Mouse (Mus musculus) limb, embryonic 12.5 days (tissue): ENCODE data around the gene Paqr6. TPM values are rescaled to one million over a fixed set of nuclear protein-coding genes. Genes with fewer than 3 reads are reported as not detected.
"Not testable (repeated sequence)": the region's sequence is repeated elsewhere in the genome, so short reads cannot be mapped to it uniquely, and the experiment has no call there.

Experiments used
- ATAC-seq: fragments of 200-750 bp; cut with Nextera tagmentation; 2 replicates; pipeline ENCODE4 v1.8.0; 2017; ENCODE audit warnings: low read depth, moderate TSS enrichment; ENCODE audit not compliant: insufficient number of reproducible peaks, insufficient read depth, low FRiP score, low TSS enrichment
- H3K27ac ChIP-seq: fragments of 300-500 bp; sonication (generic); 2 replicates; pipeline ENCODE4 v1.5.1; 2016; ENCODE audit warnings: mild to moderate bottlenecking, moderate library complexity
- H3K27me3 ChIP-seq: fragments of 300-500 bp; sonication (generic); 2 replicates; pipeline ENCODE4 v1.6.1; 2016; ENCODE audit warnings: mild to moderate bottlenecking, moderate library complexity
- H3K36me3 ChIP-seq: fragments of 300-500 bp; sonication (generic); 2 replicates; pipeline ENCODE4 v1.6.1; 2016; ENCODE audit warnings: mild to moderate bottlenecking, moderate library complexity
- H3K4me1 ChIP-seq: fragments of 300-500 bp; sonication (generic); replicated peaks from 2 replicates; pipeline ENCODE4 v1.6.1; 2016
- H3K4me2 ChIP-seq: fragments of 300-500 bp; sonication (generic); 2 replicates; pipeline ENCODE4 v1.6.1; 2016; ENCODE audit warnings: mild to moderate bottlenecking, moderate library complexity
- H3K4me3 ChIP-seq: fragments of 300-500 bp; sonication (generic); replicated peaks from 2 replicates; pipeline ENCODE4 v1.5.1; 2016; ENCODE audit warnings: mild to moderate bottlenecking
- H3K9ac ChIP-seq: fragments of 300-500 bp; sonication (generic); replicated peaks from 2 replicates; pipeline ENCODE4 v1.6.1; 2016; ENCODE audit warnings: mild to moderate bottlenecking, moderate library complexity
- H3K9me3 ChIP-seq: fragments of 300-500 bp; sonication (generic); 2 replicates; pipeline ENCODE4 v1.6.1; 2016; ENCODE audit warnings: mild to moderate bottlenecking, moderate library complexity
- WGBS: fragments of 180-500 bp; shearing (Covaris S2); methylation state at CpG from one replicate; pipeline ENCODE4 v1.1.7; 2016; 5-methylcytosine and 5-hydroxymethylcytosine counted together
- polyA plus RNA-seq: library from polyadenylated mRNA; unstranded; fragments of >200 nt; fragmentation: Nextera tagmentation; extraction: Ambion mirVana; gene quantifications from 2 replicates; pipeline ENCODE4 v1.2.1, GENCODE M21; 2016

Paqr6 gene
- polyA plus RNA-seq, 1 experiment from 2014 or later, result 2.8 TPM

DNA sequence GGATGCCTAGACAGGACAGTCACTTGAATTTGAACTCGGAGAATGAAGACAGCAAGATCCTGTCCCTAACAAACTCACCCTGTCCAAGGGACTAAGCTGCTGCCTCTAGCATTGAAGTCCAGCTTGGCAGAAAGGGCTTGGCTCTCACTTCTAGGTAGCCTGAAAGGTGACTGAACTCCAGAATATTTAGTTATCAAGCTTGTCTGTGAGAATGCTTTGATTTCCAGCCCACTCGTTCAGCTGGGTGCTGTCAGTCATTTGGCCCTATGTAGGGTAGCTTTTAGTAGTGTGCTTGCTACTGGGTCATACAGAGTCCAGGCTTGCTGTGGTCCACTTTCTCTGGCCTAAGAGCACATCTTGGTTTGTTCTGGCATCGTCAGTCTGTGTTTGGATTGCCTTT is 25.4 kb upstream of the Paqr6 start:
- peaks cover 28% of the 10 kb centered on the region for H3K36me3 ChIP-seq
- no peak overlapping the region for H3K27ac ChIP-seq
- no peaks in the 10 kb centered on the region for H3K9me3 ChIP-seq
- H3K4me1 ChIP-seq, result peaks cover 18% of the 10 kb centered on the region
- ATAC-seq, result no peak
- no peak overlapping the region for H3K4me3 ChIP-seq
- no peak overlapping the region for H3K9ac ChIP-seq
- 87% methylated on average over 3 of the region's 3 CpGs for WGBS
- no peak overlapping the region for H3K4me2 ChIP-seq
- H3K27me3 ChIP-seq, result no peaks in the 10 kb centered on the region

- H3K4me1 ChIP-seq, result no peaks in the 10 kb centered on the region
- H3K4me2 ChIP-seq, result no peak overlapping the region
- no peaks in the 10 kb centered on the region for H3K27me3 ChIP-seq
- no peak overlapping the region for H3K9ac ChIP-seq
- no peak overlapping the region for H3K4me3 ChIP-seq
- H3K36me3 ChIP-seq, result peaks cover 100% of the 10 kb centered on the region
- no peak overlapping the region for H3K27ac ChIP-seq
- 89% methylated on average over 13 of the region's 13 CpGs for WGBS
- no peaks in the 10 kb centered on the region for H3K9me3 ChIP-seq
- no peak for ATAC-seq
Measured at GRCm38 (mm10) chr3:88350732-88351131, 13.7 kb upstream of the Paqr6 start.

GRCm38 (mm10) chr3:88352907-88353306 is 11.5 kb upstream of the Paqr6 start:
- WGBS, result 95% methylated on average over 9 of the region's 9 CpGs
- H3K9ac ChIP-seq, result no peak overlapping the region
- no peaks in the 10 kb centered on the region for H3K27me3 ChIP-seq
- no peak overlapping the region for H3K27ac ChIP-seq
- no peaks in the 10 kb centered on the region for H3K4me1 ChIP-seq
- H3K4me2 ChIP-seq, result no peak overlapping the region
- no peak for ATAC-seq
- H3K9me3 ChIP-seq, result no peaks in the 10 kb centered on the region
- no peak overlapping the region for H3K4me3 ChIP-seq
- H3K36me3 ChIP-seq, result peaks cover 100% of the 10 kb centered on the region

DNA sequence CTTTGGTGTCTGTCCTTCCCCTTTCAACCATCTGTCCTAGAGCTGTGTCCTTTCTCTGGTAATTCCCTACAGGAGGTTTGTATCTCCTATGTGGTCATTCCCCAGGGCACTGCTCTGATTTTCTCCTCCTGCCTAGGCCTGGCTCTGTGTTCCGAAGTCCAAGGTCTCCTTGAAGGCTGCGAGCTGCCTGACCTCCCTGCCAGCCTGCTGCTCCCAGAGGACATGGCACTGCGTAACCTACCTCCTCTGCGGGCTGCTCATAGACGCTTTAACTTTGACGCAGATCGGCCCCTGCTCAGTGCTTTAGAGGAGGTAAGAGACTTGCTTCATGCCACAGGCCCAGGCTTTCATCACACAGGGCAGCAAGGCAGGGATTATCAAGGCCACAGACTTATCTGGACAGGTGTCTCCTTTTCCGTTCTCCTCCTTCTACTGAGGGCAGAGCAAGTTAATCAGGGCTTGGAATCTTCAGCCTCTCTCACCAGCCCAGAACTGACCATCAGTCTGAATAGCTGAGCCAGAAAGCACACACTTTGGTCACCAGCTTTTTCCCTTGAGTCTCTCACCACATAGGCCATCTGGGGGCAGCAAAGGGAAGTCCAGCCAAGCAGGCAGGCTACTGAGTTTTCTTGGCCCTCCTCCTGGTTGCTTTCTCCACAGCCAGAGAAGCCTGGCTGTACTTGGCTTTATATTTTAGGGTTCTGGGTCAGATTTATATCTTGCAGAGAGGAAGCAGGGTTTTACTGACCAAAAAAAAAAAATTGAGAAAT is 9.8 kb upstream of the Paqr6 start:
- no peak for ATAC-seq
- H3K4me1 ChIP-seq, result no peaks in the 10 kb centered on the region
- peaks cover 100% of the 10 kb centered on the region for H3K36me3 ChIP-seq
- no peaks in the 10 kb centered on the region for H3K27me3 ChIP-seq
- no peak overlapping the region for H3K9ac ChIP-seq
- 96% methylated on average over 8 of the region's 8 CpGs for WGBS
- H3K4me3 ChIP-seq, result no peak overlapping the region
- no peak overlapping the region for H3K4me2 ChIP-seq
- H3K27ac ChIP-seq, result no peak overlapping the region
- no peaks in the 10 kb centered on the region for H3K9me3 ChIP-seq

DNA sequence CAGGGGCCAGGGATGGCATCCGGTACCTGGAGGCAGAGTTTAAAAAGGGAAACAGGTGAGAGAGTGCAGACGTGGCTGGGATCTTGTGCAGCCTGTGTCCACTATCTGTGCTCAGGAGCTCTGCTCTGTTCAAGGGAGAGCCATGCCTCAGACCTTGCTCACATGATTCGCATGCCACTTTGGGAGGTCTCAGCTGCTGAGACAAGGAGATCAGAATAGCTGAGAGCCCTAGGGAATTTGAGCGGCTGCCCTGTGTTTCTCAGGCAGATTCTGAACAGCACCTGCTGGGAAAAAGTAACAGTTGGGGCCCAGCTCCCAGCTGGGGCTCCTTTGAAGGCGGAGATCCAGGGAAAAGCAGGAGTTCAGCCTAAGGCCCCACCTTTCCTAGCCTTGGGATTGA is 4.8 kb upstream of the Paqr6 start:
- ATAC-seq, result no peak

DNA sequence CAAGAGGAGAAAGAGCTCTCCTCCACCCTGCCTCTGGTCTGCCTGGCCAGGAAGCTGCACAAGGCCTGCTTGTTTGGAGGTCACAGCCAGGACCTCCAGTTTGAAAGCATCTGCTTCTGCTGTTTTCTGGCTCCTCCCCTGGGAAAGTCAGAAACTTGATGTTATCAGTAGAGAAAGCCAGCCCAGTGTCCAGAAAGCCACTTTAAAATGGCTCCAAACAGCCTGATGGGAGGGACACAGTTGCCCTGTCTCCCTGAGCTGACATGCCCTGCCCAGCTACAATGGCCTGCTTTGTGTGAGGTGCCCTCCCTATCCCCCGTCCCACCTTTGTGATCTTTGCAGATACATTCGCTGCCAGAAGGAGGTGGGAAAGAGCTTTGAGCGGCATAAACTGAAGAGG is 4.4 kb upstream of the Paqr6 start:
- no peak overlapping the region for H3K9ac ChIP-seq
- no peak overlapping the region for H3K4me2 ChIP-seq
- H3K36me3 ChIP-seq, result peaks cover 78% of the 10 kb centered on the region
- no peak overlapping the region for H3K4me3 ChIP-seq
- whole genome bisulfite sequencing, result 88% methylated on average over 3 of the region's 3 CpGs
- no peak overlapping the region for H3K27ac ChIP-seq
- peaks cover 14% of the 10 kb centered on the region for H3K27me3 ChIP-seq
- no peak for ATAC-seq
- no peaks in the 10 kb centered on the region for H3K9me3 ChIP-seq
- peaks cover 5% of the 10 kb centered on the region; the same call in 1 of the 2 replicates for H3K4me1 ChIP-seq

More for the DNA sequence above, 4.8 kb upstream of the Paqr6 start:
- WGBS, result 78% methylated on average over 5 of the region's 5 CpGs
- no peak overlapping the region for H3K4me3 ChIP-seq
- peaks cover 82% of the 10 kb centered on the region for H3K36me3 ChIP-seq
- no peak overlapping the region for H3K4me2 ChIP-seq
- no peaks in the 10 kb centered on the region for H3K9me3 ChIP-seq
- H3K27me3 ChIP-seq, result peaks cover 10% of the 10 kb centered on the region
- no peak overlapping the region for H3K9ac ChIP-seq
- H3K4me1 ChIP-seq, result peaks cover 3% of the 10 kb centered on the region; the same call in 1 of the 2 replicates
- H3K27ac ChIP-seq, result no peak overlapping the region

GRCm38 (mm10) chr3:88361096-88361495 is 3.3 kb upstream of the Paqr6 start:
- Histone ChIP-seq H3K36me3 (peaks cover 67% of the 10 kb centered on the region), H3K27me3 (peaks cover 25% of the 10 kb centered on the region), H3K4me2 (no peak overlapping the region), H3K9me3 (no peaks in the 10 kb centered on the region), H3K27ac (no peak overlapping the region), H3K9ac (no peak overlapping the region), H3K4me1 (peaks cover 8% of the 10 kb centered on the region; the same call in 1 of the 2 replicates), H3K4me3 (no peak overlapping the region)
- ATAC-seq, result no peak
- WGBS, result 74% methylated on average over 6 of the region's 6 CpGs

DNA sequence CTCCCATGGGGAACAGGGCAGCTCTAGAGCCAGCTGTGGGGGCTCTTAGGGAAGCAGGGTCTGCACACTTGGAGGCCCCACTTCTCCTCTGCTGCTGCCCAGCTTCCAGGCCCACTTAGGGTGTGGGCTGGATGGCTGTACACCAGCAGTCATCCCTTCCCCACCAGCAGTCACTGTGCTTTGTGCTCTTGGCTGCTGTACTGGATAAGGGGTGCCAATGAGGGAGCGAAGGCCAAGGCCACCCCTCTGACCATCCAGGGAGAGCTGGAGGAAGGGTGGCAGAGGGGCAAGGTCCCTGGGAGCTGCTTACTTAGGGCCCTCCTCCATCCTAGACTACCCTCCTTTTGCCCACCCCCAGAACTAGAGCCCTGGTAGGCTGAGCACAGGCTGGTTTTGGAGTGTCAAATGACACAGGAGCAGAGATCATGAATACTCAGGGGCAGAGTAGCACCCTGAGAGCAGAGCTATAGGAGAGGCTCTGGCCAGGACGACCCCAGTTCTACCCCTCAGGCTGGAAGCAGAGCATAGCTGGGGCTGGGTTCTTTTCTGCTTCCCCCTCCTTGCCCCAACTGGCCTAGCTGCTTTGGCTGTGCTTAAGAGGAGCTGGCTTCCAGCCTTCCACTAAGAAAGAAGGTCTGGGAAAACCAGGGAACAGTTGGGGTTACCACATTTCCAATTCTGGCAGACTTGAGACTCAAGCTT is 2.6 kb upstream of the Paqr6 start:
- WGBS, result 83% methylated on average over 2 of the region's 2 CpGs
- no peak overlapping the region for H3K4me2 ChIP-seq
- H3K9me3 ChIP-seq, result no peaks in the 10 kb centered on the region
- no peak overlapping the region for H3K4me3 ChIP-seq
- peaks cover 30% of the 10 kb centered on the region for H3K27me3 ChIP-seq
- peaks cover 8% of the 10 kb centered on the region; the same call in 1 of the 2 replicates for H3K4me1 ChIP-seq
- H3K27ac ChIP-seq, result no peak overlapping the region
- H3K36me3 ChIP-seq, result peaks cover 60% of the 10 kb centered on the region
- H3K9ac ChIP-seq, result no peak overlapping the region
- no peak for ATAC-seq

DNA sequence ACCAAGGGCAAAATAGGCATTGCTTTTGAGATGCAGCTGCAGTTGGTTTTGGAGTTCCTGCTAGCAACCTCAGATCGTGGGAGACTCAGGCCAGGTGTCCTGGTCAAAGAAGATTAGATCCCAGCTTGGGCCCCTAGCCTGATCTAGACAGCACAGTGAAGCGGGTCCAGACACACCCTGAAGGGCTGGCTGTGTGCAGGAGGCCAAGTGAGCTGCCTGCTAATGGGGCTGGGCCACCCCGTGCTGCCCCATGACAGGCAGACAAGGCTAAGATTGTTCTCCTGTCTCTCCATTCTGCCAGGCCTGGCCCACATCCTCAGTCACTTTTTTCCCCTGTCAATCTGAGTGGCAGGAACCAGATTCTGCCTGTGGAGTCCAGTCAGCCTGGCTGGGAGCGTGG is 684 bp upstream of the Paqr6 start:
- Histone ChIP-seq H3K4me1 (peaks cover 8% of the 10 kb centered on the region; the same call in 1 of the 2 replicates), H3K4me3 (no peak overlapping the region), H3K36me3 (peaks cover 40% of the 10 kb centered on the region), H3K9me3 (no peaks in the 10 kb centered on the region), H3K9ac (no peak overlapping the region), H3K27ac (0 out of 2 replicates have a peak overlapping the region, but pooled peaks have one; percentile 62), H3K4me2 (no peak overlapping the region), H3K27me3 (peaks cover 33% of the 10 kb centered on the region)
- ATAC-seq, result no peak
- 54% methylated on average over 4 of the region's 4 CpGs for WGBS

- peaks cover 8% of the 10 kb centered on the region; the same call in 1 of the 2 replicates for H3K4me1 ChIP-seq
- H3K36me3 ChIP-seq, result peaks cover 19% of the 10 kb centered on the region
- H3K4me3 ChIP-seq, result no peak overlapping the region
- no peak overlapping the region for H3K9ac ChIP-seq
- no peak overlapping the region for H3K4me2 ChIP-seq
- H3K27me3 ChIP-seq, result peaks cover 33% of the 10 kb centered on the region
- ATAC-seq, result no peak
- H3K27ac ChIP-seq, result no peak overlapping the region
- 31% methylated on average over 34 of the region's 34 CpGs for WGBS
- H3K9me3 ChIP-seq, result peaks cover 10% of the 10 kb centered on the region
Measured at GRCm38 (mm10) chr3:88365705-88366361, 1.4 kb downstream of the Paqr6 start.

GRCm38 (mm10) chr3:88366830-88367428 is 2.5 kb downstream of the Paqr6 start:
- ATAC-seq, result peak; percentile 67; the same call in 1 of the 2 replicates
- H3K9ac ChIP-seq, H3K27ac ChIP-seq, H3K4me1 ChIP-seq, H3K36me3 ChIP-seq: not testable (repeated sequence)
- H3K9me3 ChIP-seq, result peaks cover 10% of the 10 kb centered on the region
- WGBS, result 6% methylated on average over 21 of the region's 22 CpGs
- H3K4me2 ChIP-seq, result peak overlapping the region; percentile 54
- H3K27me3 ChIP-seq, result peaks cover 33% of the 10 kb centered on the region
- H3K4me3 ChIP-seq, result peak overlapping the region; percentile 27
